Mouse (Mus musculus) kidney, postnatal 4 days (tissue): ENCODE measurements at regions not wholly inside any gene's neighbourhood (a gene's known extent, or its start where the extent isn't known, plus 50 kb on each side); places are given as distances from the start of the nearest gene placed in this dataset.

ENCODE experiments used
- DNase-seq, 2 experiments: peaks; one replicate each; pipeline ENCODE4 v3.0.0; 2021; ENCODE audit warnings: mixed read lengths in 2 of 2

GRCm38 (mm10) chr9:17454397-17454796, 837.5 kb upstream of the Chordc1 start:
- DNase-seq: no peak

DNA sequence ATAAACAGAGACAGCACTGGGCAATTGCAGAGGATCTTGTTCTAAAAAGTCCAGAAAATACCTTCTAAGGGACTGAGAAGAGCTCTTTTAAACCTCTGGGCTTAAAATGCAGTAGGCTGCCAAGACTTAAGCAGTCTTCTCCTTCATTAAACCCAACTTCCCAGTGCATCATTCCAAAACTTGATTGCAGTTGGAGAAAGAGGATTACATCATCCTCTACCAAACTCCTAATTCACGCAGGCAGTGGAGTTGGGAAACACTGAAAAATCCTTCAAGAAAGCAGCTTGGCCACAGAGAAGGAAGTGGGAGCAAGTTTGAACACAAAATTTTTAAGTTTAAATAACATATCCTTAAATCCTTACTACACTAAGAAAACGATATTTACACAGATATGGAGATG, 825.5 kb upstream of the Chordc1 start:
- DNase-seq: no peak

DNA sequence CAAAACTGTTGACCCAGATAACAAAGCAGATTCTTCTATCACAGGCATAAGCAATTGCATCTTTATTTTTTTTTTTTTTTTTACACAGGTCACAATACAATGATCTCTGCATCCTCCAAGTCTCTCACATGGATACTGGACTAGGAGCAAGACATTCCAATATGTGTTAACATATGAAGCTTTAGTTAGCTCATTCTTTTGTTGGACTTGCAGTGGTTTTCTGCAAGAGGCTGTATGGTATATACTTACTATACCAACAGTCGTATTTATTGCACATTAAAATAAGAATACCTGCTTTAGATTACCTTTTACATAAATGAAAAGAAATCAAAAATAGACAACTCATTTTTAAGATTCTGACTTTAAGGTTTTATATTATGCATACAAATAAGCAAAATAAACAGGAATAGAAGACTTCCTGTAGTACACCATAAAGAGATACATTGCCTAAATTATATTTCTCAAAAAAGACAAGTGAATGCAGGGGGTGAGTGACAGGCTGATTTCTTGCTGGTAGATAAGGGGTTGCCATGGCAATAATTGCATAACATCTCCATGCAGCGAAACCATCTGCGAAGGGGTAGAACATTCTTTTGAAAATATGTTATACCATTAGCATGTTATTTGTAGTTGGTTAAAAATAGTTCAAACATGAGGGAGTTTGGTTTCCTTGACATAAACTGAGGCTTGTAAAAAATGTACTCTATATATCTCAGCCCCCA, 807.1 kb upstream of the Chordc1 start:
- DNase-seq: no peak

GRCm38 (mm10) chr9:17500161-17500756, 791.7 kb upstream of the Chordc1 start:
- DNase-seq: peak; percentile 4 to 6

GRCm38 (mm10) chr9:17508744-17509143, 783.2 kb upstream of the Chordc1 start:
- no peak for DNase-seq

DNA sequence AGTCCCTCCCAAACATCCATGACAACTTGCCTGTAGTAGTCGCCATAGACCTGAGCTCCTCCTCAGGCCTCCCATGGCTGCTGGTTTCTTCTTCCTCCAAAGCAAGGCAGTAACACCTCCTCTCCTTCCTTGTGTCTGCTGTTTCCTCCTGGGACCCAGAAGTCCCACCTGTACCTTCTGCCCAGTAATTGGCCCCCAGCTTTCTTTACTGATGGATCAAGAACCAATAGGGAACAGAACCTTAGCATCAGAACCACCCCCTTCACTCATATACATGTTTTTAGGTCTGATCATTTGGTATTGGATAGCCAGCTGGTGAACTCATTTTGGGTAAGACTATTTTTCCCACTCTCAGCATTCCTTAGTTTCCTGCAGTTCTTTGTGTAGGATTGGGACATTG, 735.7 kb upstream of the Chordc1 start:
- DNase-seq: no peak

GRCm38 (mm10) chr9:17557611-17558370, 734.1 kb upstream of the Chordc1 start:
- DNase-seq: no peak

GRCm38 (mm10) chr9:17567784-17568518, 724.0 kb upstream of the Chordc1 start:
- no peak for DNase-seq

DNA sequence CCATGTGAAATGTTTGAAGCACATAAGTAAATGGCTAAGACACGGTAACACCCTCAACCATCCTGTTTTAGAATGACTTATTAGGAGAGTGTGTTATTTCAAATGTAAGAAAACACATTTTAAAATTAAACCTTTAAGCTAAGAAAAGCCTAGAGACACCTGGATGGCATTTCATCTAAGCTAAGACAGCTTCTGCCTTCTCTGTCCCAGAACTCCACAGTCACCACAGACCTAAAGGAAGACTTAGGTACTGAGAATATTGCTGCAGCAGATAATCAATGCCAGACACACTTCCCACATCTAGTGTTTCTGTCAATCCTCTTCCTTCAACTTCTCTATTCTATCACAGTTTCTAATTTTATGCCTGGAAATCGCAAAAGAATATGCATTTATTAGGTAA, 704.4 kb upstream of the Chordc1 start:
- DNase-seq: no peak

- no peak for DNase-seq
These were observed 703.9 kb upstream of the Chordc1 start for GRCm38 (mm10) chr9:17587968-17588550.

DNA sequence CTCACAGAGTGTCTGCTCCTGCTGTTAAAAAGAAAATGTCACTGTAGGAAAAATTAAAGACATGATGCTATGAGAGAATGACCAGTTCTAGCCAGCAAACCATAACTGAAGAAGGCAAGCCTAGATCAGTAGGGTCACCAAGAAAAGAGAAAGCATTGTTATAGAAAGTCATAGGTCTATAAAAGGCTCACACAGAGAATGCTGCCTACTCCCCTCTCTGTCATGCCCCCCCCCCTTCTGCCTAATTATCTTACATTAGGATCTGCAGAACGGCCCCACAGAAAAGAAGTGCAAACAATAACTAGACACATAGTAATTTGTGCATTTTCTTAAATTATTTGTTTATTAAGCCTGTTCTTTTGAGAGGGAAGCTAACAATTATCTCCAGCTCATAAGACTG, 680.8 kb upstream of the Chordc1 start:
- DNase-seq: no peak

- no peak for DNase-seq
These were observed 649.4 kb upstream of the Chordc1 start for GRCm38 (mm10) chr9:17642513-17642912.

DNA sequence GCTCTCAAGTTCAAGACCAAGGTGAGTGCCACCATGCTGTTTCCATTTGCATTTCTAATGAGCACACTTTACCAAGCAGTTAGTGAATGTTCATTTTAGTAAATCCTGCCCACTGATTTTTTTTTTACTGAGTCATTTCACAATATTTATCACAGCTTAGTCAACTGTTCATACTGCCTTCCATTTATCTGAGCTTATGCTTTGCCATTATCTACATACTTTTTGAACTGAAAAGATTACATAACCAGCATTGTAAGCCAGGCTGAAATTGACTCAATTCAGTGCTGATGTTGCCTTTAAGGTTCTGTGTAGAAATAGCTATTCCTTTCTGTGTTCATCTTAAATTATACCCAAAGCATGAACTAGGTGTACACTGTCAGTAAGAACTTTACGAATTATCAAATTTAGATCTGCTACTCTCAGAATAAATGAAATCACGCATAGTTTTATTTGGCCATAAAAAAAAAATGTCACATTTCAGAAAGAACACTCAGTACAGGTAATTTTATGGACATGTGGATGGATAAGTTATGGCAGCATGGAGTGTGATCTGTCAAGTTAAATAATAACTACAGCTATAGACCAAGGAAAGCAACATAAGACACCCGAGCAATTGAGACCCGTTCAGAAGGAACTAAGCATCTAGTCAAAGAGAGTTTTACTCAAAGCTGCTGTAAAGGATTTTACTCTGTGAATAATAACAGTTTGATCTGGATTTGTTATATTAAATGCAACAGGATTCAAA, 645.9 kb upstream of the Chordc1 start:
- DNase-seq: no peak

DNA sequence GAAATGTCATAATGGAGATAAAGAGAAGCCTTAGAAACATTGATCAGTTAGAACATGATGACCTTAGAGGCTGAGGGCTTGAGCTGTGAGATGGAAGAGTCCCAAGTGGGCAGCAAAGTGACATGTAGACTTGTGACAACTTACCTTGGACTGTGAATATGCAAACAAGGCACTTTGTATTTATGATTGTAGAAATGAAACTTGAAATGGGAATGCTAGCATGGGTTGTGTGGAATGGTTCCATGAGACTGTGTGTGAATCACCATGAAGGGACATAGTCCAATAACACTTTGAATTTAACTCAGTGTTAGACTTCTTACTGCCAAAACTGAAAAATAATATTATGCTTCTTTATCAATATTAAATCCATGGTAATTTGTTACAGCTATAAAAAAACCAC, 638.1 kb upstream of the Chordc1 start:
- no peak for DNase-seq

DNA sequence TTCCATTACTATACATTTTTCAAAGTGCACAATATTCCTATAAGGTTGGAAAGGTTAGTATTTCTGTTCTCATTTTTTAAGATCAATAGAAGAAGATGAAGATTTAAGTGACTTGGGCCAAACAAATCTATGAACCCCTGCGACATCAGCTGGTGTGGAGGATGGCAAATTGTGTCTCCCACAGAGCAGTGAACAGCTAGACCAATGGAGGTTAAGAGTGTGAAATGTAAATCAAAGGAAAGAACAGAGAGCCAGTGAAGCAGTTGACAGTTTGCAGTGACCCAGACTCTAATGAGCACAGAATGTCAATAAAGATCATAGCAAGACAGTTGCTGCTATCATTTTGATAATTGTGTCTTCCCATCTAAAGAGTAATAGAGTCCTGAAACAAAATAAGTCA, 627.8 kb upstream of the Chordc1 start:
- DNase-seq: no peak

DNA sequence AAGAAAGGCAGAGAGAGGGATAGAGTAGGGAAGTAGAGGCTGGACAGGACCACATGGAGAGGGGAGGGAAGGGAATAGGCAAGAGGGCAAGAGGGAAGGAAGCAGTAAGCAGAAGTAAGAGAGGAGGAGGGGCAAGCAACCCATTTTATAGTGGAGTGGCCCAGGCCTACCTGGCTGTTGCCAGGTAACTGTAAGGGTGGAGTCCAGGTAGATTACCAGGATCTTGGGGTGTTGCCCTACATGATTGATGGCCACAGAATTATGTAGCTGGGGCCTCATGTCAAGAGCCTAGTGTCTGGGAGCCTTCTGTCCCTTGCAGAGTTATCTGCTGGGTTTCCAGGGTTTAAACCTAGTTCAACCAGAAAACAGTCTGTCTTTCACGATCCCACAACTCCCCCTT, 623.7 kb upstream of the Chordc1 start:
- no peak for DNase-seq

GRCm38 (mm10) chr9:17675519-17675918, 616.4 kb upstream of the Chordc1 start:
- DNase-seq: no peak
